Mouse (Mus musculus): ENCODE measurements at regions not wholly inside any gene's neighbourhood (a gene's known extent, or its start where the extent isn't known, plus 50 kb on each side); places are given as distances from the start of the nearest gene placed in this dataset.
A peak's percentile ranks its signal among the peaks of the same experiment; 100 is the strongest.

DNA sequence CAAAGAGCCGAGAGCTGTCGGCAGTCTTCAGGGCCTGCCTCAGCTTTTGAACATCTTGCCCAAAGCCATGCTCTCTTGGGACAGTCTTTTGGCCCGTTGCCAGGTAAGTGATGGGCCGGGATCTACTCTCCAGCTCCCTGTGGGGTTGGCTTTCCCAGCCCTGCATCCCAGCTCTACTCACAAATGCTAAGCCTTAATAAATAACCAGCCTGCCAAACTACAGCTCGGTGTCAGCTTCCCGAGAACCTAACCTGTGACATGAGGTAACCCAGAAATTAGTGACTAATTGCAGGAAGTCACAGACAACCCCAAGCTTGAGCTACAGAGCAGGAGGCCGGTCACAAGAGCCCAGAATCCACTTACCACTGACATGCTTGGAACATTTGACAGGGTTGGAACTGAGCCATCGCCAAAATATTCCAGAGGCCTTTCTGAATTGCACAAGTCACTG, 159.1 kb upstream of the H2al1a start:
- DNase-seq (ENCODE audit: low spot score in 2 of 2) = peak in 1 of 2 experiments; percentile 9
- intact Hi-C loops (cut with DNase I) = no loop called here

DNA sequence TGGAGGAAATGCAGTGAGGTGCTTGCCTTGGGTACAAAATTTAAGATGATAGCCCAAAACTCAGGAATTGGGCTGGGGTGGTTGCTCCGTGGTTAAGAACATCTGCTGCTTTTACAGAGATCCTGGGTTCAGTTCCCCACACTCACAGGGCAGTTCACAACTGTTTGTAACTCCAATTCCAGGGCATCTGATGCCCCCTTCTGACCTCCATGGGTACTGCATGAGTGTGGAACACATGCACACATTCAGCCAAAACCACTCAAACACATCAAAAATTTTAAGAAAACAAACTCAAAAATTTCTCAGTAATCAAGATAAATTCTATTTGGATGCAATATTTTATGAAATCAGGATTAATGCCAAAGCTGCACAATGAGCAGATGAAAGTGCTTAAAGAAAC, 157.8 kb upstream of the H2al1a start:
- intact Hi-C loops (cut with DNase I) = no loop called here
- DNase-seq (ENCODE audit: low spot score in 2 of 2) = no peak

DNA sequence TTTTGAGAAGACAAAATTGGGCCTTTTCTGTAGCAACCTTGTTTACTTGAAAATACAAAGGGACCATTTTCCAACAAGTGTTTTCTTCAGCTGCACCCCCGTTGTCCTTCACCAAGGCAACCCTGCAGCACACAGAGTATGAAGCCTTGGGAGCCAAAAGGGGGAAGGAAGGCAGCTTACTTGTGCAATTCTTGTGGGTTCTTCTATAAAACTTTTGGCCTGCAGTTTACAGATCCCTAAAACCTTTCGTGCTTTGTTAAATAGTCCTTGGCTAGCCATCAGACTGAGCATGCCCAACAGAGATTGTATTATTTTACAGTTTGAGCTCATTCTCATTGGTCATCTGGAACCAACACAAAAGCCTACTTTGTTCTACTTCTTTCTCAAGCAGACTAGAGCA, 140.6 kb upstream of the H2al1a start:
- intact Hi-C loops (cut with DNase I) = no loop called here
- peak; percentile 4 to 21 for DNase-seq (ENCODE audit: low spot score in 2 of 2)

DNA sequence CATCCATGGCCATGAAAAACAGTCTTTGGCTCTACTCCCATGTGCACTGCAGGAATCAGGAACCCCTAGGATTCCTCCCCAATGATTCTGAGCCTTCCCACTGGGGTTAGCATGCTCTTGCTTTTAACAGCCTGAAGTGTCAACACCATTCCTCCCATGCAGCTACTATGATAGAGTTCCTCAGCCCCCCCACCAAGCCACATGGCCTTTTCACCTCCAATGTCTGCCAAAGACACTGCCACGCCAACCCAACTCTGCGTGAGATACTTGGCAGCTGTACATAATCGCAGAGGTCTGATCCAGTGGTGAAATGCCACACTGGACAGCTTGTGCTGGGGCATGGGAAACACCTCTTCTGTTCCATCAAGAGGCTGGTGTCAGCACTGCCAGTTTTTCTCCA, 128.6 kb upstream of the H2al1a start:
- DNase-seq (ENCODE audit: low spot score in 2 of 2) = no peak
- intact Hi-C loops (cut with DNase I) = no loop called here

DNA sequence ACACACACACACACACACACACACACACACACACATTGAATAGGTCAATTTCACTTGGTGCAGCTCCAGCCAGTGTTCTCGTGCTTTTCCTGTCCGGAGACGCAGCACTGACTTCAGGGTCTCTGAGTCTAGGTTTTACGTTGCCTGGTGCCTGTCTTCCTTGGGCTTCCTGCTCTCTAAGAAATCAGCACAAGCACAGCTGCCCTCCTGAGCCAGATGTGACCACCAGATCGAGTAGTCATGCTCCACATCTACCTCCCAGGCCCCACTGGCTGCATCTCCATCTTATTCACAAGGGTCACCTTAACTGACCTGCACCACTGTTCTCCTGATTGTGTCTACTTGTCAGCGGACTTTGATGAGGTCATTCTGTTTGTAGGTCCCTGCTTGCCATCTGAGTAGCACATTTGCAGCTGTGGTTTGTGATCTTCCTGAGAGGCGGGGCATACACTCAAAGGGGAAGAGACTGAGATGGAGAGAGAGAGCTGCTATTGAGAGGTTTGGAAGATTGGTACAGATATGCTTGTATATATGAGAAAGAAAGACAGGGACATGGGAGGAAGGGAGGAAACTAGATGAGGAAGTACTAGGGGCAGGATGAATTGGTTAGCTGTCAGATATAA, 118.8 kb upstream of the H2al1a start:
- DNase-seq (ENCODE audit: low spot score in 2 of 2) = no peak

DNA sequence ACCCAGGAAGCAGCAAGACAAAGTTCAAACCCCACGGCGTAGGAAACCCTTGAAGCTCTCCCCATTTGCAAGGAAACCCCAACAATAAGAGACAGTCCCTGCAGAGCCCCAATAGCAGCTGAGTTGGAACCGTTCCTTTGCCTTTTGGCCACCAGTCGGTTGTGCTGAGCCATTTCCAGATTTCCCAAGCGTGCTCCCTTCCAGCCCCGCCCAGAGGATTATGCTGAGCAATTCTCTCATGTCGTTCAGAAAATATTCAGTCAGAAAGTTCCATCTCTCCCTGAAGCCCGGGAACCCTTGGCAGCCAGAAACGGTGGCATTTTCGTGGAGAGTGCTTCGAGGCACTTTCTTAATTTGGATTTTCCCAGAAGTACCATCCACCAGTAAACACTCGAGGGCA, 117.2 kb upstream of the H2al1a start:
- DNase-seq (ENCODE audit: low spot score in 2 of 2) = no peak
- intact Hi-C loops (cut with DNase I) = no loop called here

More for the DNA sequence above, 118.8 kb upstream of the H2al1a start:
- intact Hi-C loops (cut with DNase I) = no loop called here

DNA sequence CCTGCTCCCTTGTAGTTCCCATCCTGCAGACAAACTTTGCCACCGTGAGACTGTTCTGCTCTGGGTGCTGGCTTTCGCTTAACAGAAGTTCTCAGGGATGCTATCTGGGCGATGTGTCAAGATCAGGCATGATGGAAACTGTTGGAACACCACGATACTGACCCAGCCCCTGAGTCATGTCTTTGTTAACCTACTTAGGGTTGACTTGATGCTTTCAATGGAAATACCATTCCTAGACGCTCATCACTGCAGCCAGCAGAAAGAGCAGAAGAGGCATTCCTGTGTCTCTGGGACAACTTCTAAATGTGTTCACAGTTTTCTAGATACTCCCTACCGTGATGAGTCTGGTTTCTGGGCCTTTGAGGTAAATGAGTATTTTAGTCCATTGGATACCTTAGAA, 108.2 kb upstream of the H2al1a start:
- intact Hi-C loops (cut with DNase I) = no loop called here
- no peak for DNase-seq (ENCODE audit: low spot score in 2 of 2)

DNA sequence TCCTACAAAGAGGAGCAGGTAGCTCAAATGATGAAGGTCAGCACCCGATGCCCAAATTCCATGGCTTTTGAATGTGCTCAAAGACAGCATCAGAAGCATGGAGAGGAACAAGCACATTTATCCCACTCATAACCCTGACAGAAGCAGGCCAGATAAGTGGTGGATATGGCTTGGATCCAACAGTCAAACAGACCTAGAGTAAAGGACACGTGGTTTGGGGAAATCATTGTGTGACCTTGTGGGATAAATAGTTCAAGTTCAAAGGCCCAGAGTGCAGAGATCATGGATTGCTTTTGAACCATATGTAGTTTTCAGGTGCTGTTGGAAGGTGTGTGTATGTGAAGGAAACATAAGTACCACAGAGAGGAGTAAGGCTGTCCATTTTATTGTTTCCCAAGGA, 94.9 kb upstream of the H2al1a start:
- no peak for DNase-seq (ENCODE audit: low spot score in 2 of 2)
- intact Hi-C loops (cut with DNase I) = no loop called here

DNA sequence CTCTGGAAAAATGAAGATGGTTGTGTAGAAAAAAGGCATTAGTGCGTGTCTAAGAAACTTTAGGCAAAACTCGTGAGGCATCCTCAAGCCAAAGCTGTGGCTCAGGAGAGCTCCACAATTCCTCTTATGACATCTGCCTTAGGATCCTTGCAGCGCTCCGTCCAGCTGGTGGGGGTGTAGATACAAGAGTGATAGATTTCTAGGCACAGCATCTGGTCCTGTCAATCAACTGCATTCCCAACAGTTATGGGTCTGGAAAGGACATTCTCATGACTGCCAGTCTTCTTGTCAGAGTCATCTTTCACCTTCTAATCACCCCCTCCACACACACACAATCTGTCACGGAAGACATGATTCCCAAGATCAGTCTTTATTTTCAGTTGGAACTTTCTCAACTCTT, 89.2 kb upstream of the H2al1a start:
- intact Hi-C loops (cut with DNase I) = no loop called here
- DNase-seq (ENCODE audit: low spot score in 2 of 2) = no peak

DNA sequence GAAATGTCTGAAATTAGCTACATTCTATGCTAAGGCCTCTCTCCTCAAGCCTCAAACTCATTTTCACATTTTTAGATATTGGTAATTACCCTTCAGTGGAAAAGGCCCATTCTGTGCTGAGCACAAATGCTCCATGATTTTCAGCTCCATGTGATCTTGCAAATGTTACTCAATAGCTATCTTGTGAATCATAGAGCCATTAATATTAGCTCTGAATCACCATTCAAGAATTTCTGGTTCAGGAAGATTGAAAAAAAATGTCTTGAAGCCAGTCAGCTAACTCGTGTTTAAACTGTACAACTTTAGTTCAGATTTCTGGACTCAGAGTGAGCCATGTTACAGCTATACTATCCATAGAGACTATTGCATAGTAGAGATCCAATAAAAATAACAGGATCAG, 86.2 kb upstream of the H2al1a start:
- DNase-seq (ENCODE audit: low spot score in 2 of 2) = no peak
- intact Hi-C loops (cut with DNase I) = no loop called here

DNA sequence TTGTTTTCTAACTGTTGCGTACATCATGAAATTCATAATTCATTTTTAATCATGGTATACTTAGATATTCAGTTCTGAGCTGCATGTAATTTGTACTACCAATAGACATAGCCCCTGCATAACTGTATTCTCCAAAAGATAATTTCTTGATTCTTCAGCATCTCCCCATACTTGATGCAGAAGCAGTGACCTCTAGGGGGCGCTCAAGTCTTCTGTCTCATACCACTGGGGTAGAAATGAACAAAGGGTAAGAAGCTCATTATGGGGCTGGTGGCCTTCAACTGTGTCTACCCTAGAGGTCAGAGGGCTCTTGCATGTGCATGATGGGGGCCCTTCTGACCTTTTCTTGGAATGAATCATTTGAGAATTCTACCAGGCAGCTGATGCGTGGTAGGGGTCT, 85.6 kb upstream of the H2al1a start:
- intact Hi-C loops (cut with DNase I) = no loop called here
- DNase-seq (ENCODE audit: low spot score in 2 of 2) = peak; percentile 3 to 26

DNA sequence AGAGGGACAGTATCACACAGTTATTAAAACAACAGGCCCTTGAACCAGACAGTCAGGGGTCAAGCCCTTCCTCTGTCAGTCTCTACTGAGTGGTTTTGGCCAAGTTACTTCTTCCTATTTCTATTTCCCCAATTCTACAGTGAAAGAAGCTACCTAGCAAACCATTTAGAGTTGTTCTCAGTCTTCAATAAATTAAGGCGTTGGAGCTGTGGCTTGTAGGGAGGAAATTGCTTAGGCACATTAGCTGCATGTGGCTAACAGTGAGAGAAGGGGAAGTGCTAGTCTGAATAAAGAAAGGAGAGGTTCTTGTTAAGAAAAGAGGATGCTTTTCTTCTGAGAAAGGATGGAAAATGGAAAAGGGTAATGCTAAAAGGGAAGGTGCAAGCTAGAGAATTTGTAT, 60.0 kb upstream of the H2al1a start:
- DNase-seq (ENCODE audit: low spot score in 2 of 2) = no peak
- intact Hi-C loops (cut with DNase I) = no loop called here

DNA sequence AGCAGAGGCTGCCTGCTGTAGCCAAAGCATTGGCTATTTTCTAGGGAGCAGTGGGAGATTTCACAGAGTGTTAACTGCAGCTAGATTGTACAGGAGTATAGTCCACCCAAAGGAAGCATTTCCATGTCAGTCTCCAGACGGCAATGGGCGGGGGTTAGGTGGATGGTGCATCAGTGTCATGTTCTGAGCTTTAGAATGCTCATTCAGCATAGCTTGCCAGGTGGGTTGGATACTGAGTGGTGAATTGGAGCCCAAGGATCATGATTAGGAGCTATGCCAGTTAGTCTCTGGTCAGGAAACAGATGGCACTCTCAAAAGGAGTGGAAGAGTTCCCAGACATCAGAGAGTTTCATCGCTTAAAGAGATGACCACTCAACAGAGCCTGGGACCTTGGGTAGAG, 53.5 kb upstream of the H2al1a start:
- intact Hi-C loops (cut with DNase I) = no loop called here
- no peak for DNase-seq (ENCODE audit: low spot score in 2 of 2)

All from left cerebral cortex, postnatal 14 days (tissue).